Mouse (Mus musculus) kidney, embryonic 14.5 days (tissue): Measurements from ENCODE around the gene Vwa5b2. TPM values are rescaled to one million over a fixed set of nuclear protein-coding genes. Genes with fewer than 3 reads are reported as not detected.

Experiments used
- ATAC-seq: fragments of 200-750 bp; cut with Nextera tagmentation; 2 replicates; pipeline ENCODE4 v1.8.0; 2017; ENCODE audit warnings: moderate number of reproducible peaks, mild to moderate bottlenecking, moderate TSS enrichment, moderate library complexity; ENCODE audit not compliant: low FRiP score, low TSS enrichment
- H3K27ac ChIP-seq: fragments of 300-500 bp; sonication (generic); 2 replicates; pipeline ENCODE4 v1.5.1; 2014; ENCODE audit warnings: low read depth, mild to moderate bottlenecking, low read length, moderate library complexity, mixed read lengths
- H3K27me3 ChIP-seq: fragments of 300-500 bp; sonication (generic); 2 replicates; pipeline ENCODE4 v1.6.1; 2014; ENCODE audit warnings: mild to moderate bottlenecking, low read length; ENCODE audit not compliant: control insufficient read depth, insufficient read depth
- H3K36me3 ChIP-seq: fragments of 300-500 bp; sonication (generic); 2 replicates; pipeline ENCODE4 v1.6.1; 2014; ENCODE audit warnings: low read length, mixed read lengths; ENCODE audit not compliant: control insufficient read depth, insufficient read depth
- H3K4me1 ChIP-seq: fragments of 300-500 bp; sonication (generic); 2 replicates; pipeline ENCODE4 v1.6.1; 2014; ENCODE audit warnings: low read length, mixed read lengths; ENCODE audit not compliant: control insufficient read depth, insufficient read depth
- H3K4me2 ChIP-seq: fragments of 300-500 bp; sonication (generic); replicated peaks from 2 replicates; pipeline ENCODE4 v1.6.1; 2014; ENCODE audit warnings: low read depth, mild to moderate bottlenecking, low read length
- H3K4me3 ChIP-seq: fragments of 300-500 bp; sonication (generic); 2 replicates; pipeline ENCODE4 v1.5.1; 2014; ENCODE audit warnings: mild to moderate bottlenecking, low read length
- H3K9ac ChIP-seq: fragments of 300-500 bp; sonication (generic); 2 replicates; pipeline ENCODE4 v1.6.1; 2014; ENCODE audit warnings: low read depth, mild to moderate bottlenecking, low read length, moderate library complexity
- H3K9me3 ChIP-seq: fragments of 300-500 bp; sonication (generic); 2 replicates; pipeline ENCODE4 v1.6.1; 2016; ENCODE audit warnings: low read length; ENCODE audit not compliant: control insufficient read depth
- WGBS: fragments of 180-500 bp; shearing (Covaris S2); extraction: QIAGEN DNeasy Blood & Tissue Kit; methylation state at CpG from one replicate; pipeline ENCODE4 v1.1.7; 2014; 5-methylcytosine and 5-hydroxymethylcytosine counted together
- polyA plus RNA-seq: library from polyadenylated mRNA; unstranded; fragments of >200 nt; fragmentation: Nextera tagmentation; extraction: Ambion mirVana; gene quantifications from 2 replicates; pipeline ENCODE4 v1.2.1, GENCODE M21; 2014

Vwa5b2 gene
- polyA plus RNA-seq, 1 experiment from 2014 or later = 0.79 TPM

- Histone ChIP-seq H3K27me3 (peaks cover 32% of the 10 kb centered on the region), H3K4me2 (no peak overlapping the region), H3K9me3 (no peaks in the 10 kb centered on the region), H3K27ac (no peak overlapping the region), H3K4me3 (no peak overlapping the region), H3K36me3 (no peaks in the 10 kb centered on the region), H3K9ac (no peak overlapping the region), H3K4me1 (no peaks in the 10 kb centered on the region; the same call in 1 of the 2 replicates)
- 91% methylated on average over 4 of the region's 4 CpGs for WGBS
- ATAC-seq = no peak
These were observed 6.5 kb downstream of the Vwa5b2 start for GRCm38 (mm10) chr16:20595737-20596136.

- no peaks in the 10 kb centered on the region for H3K9me3 ChIP-seq
- peaks cover 21% of the 10 kb centered on the region for H3K27me3 ChIP-seq
- no peaks in the 10 kb centered on the region for H3K36me3 ChIP-seq
- no peak overlapping the region for H3K4me2 ChIP-seq
- H3K9ac ChIP-seq = no peak overlapping the region
- H3K4me1 ChIP-seq = no peaks in the 10 kb centered on the region
- no peak for ATAC-seq
- WGBS = 50% methylated on average over 7 of the region's 7 CpGs
- no peak overlapping the region for H3K4me3 ChIP-seq
- no peak overlapping the region for H3K27ac ChIP-seq
These were observed 7.6 kb downstream of the Vwa5b2 start for GRCm38 (mm10) chr16:20596687-20597441.

GRCm38 (mm10) chr16:20600511-20600910 lies 11.2 kb downstream of the Vwa5b2 start:
- Histone ChIP-seq H3K9ac (no peak overlapping the region), H3K27me3 (no peaks in the 10 kb centered on the region), H3K4me3 (no peak overlapping the region), H3K27ac (no peak overlapping the region), H3K4me2 (no peak overlapping the region), H3K9me3 (no peaks in the 10 kb centered on the region), H3K4me1 (no peaks in the 10 kb centered on the region), H3K36me3 (peaks cover 17% of the 10 kb centered on the region; the same call in 1 of the 2 replicates)
- 82% methylated on average over 5 of the region's 5 CpGs for WGBS
- ATAC-seq = no peak

- 84% methylated on average over 9 of the region's 9 CpGs for WGBS
- Histone ChIP-seq H3K4me3 (no peak overlapping the region), H3K9ac (no peak overlapping the region), H3K36me3 (peaks cover 40% of the 10 kb centered on the region; the same call in 1 of the 2 replicates), H3K4me2 (no peak overlapping the region), H3K9me3 (no peaks in the 10 kb centered on the region), H3K27ac (no peak overlapping the region), H3K27me3 (no peaks in the 10 kb centered on the region), H3K4me1 (no peaks in the 10 kb centered on the region)
- no peak for ATAC-seq
These were observed 15.4 kb downstream of the Vwa5b2 start for GRCm38 (mm10) chr16:20604705-20605104.

GRCm38 (mm10) chr16:20610501-20611356 lies 21.5 kb downstream of the Vwa5b2 start:
- no peaks in the 10 kb centered on the region for H3K27me3 ChIP-seq
- ATAC-seq = peak; percentile 63
- H3K9ac ChIP-seq = peak overlapping the region; percentile 84
- H3K4me1 ChIP-seq = peaks cover 5% of the 10 kb centered on the region; the same call in 1 of the 2 replicates
- peak overlapping the region; percentile 76 for H3K4me2 ChIP-seq
- H3K4me3 ChIP-seq = peak overlapping the region; percentile 71
- peaks cover 21% of the 10 kb centered on the region; the same call in 1 of the 2 replicates for H3K36me3 ChIP-seq
- WGBS = under 1% methylated on average over 28 of the region's 28 CpGs
- H3K27ac ChIP-seq = peak overlapping the region; percentile 78
- H3K9me3 ChIP-seq = no peaks in the 10 kb centered on the region

- Histone ChIP-seq H3K27me3 (no peaks in the 10 kb centered on the region), H3K36me3 (peaks cover 12% of the 10 kb centered on the region; the same call in 1 of the 2 replicates), H3K9me3 (no peaks in the 10 kb centered on the region), H3K4me3 (peak within 1 kb of the TSS; percentile 71), H3K4me1 (peaks cover 5% of the 10 kb centered on the region; the same call in 1 of the 2 replicates), H3K27ac (peak within 1 kb of the TSS; percentile 78), H3K4me2 (peak within 1 kb of the TSS; percentile 76), H3K9ac (peak within 1 kb of the TSS; percentile 84)
- WGBS = 2% methylated on average over 41 of the region's 41 CpGs
- ATAC-seq = peak; percentile 97
These were observed 22.3 kb downstream of the Vwa5b2 start, which contains the start of the genes Eef1akmt4, Gm49333 and Alg3 for GRCm38 (mm10) chr16:20611357-20612227. Gene Eef1akmt4 (plus strand): TSS chr16:20611593. Gene Gm49333 (plus strand): TSS chr16:20611610. Gene Alg3 (minus strand): TSS chr16:20611735.

- Histone ChIP-seq H3K4me1 (peaks cover 15% of the 10 kb centered on the region), H3K9ac (peak overlapping the region; percentile 34; the same call in 1 of the 2 replicates), H3K4me2 (peak overlapping the region; percentile 81), H3K36me3 (no peaks in the 10 kb centered on the region), H3K9me3 (no peaks in the 10 kb centered on the region), H3K27ac (no peak overlapping the region), H3K27me3 (peaks cover 29% of the 10 kb centered on the region), H3K4me3 (peak overlapping the region; percentile 49)
- ATAC-seq = peak; percentile 51
- 3% methylated on average over 73 of the region's 83 CpGs for WGBS
These were observed 30.5 kb downstream of the Vwa5b2 start for GRCm38 (mm10) chr16:20619541-20620398.
